Mouse (Mus musculus): ENCODE data around the gene Ang4.

DNA sequence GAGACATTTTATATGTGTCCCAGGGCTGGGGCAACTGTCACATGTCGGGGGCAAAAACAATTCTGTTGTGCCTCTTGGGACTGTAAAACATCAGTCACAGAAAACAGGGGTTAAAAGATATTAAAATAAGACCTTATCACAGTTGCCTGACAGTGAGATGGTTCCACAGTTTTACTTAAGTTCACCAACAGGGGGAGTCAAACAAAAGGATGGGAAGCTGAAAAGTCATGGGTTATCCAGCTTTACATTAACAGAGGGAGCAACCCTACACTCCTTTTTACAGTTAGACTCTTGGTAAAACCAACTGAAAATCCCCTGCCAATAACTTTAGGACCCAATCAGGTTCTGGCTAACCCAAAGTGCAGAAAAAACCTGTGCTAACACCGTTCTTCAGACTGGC lies 15.8 kb upstream of the Ang4 start:
- TF ChIP-seq POLR2A (IDR thresholded peaks at IDR 0.05; ENCODE audit: control insufficient read depth, low read depth, low read length) (no peak), CTCF (IDR thresholded peaks at IDR 0.05; ENCODE audit: control insufficient read depth, insufficient read depth, insufficient replicate concordance, low read depth, low read length) (no peak)

Data from testis, adult 2 months (tissue).